Mouse (Mus musculus): Measurements from ENCODE around the gene Edc4. TPM values are rescaled to one million over a fixed set of nuclear protein-coding genes. Genes with fewer than 3 reads are reported as not detected.

Edc4 gene
- 2.0 TPM for polyA plus RNA-seq (2014; fragmentation: Illumina TruSeq; extraction: RNeasy Lipid Tissue Mini Kit (QIAGEN cat#74804); ENCODE audit: low read depth, low replicate concordance)

GRCm38 (mm10) chr8:105880754-105881520 is at the start of gene Edc4:
Edc4 (plus strand) TSS chr8:105880881.

GRCm38 (mm10) chr8:105853178-105853577 is 27.5 kb upstream of the Edc4 start, which contains the start of gene Cenpt:
Cenpt (minus strand) TSS chr8:105853278.

GRCm38 (mm10) chr8:105854715-105855216 is 25.9 kb upstream of the Edc4 start, which contains the start of gene Thap11:
Thap11 (plus strand) TSS chr8:105855132.

GRCm38 (mm10) chr8:105860143-105860981 is 20.3 kb upstream of the Edc4 start, which contains the start of gene Nutf2:
Nutf2 (plus strand) TSS chr8:105860580.

GRCm38 (mm10) chr8:105893339-105893738 is 12.7 kb downstream of the Edc4 start, which contains the start of gene Nrn1l:
Nrn1l (plus strand) TSS chr8:105893567.

GRCm38 (mm10) chr8:105900180-105900940 is 19.7 kb downstream of the Edc4 start, which contains the start of gene Pskh1:
Pskh1 (plus strand) TSS chr8:105900441.

GRCm38 (mm10) chr8:105933762-105934161 is 53.1 kb downstream of the Edc4 start, which contains the start of gene Ctrl:
Ctrl (minus strand) TSS chr8:105933862.

GRCm38 (mm10) chr8:105938306-105938669 is 57.6 kb downstream of the Edc4 start, which contains the start of gene Psmb10:
Psmb10 (minus strand) TSS chr8:105938444.

GRCm38 (mm10) chr8:105943321-105943739 is 62.6 kb downstream of the Edc4 start, which contains the start of gene Lcat:
Lcat (minus strand) TSS chr8:105943382.

Other genes starting within 250 kb of the Edc4 start
- gene Ctcf, start 244.3 kb upstream of the Edc4 start, polyA plus RNA-seq (2014; fragmentation: Illumina TruSeq; extraction: RNeasy Lipid Tissue Mini Kit (QIAGEN cat#74804); ENCODE audit: low read depth, low replicate concordance), result 70.9 TPM
- not detected for gene Agrp, start 243.5 kb upstream of the Edc4 start, polyA plus RNA-seq (2014; fragmentation: Illumina TruSeq; extraction: RNeasy Lipid Tissue Mini Kit (QIAGEN cat#74804); ENCODE audit: low read depth, low replicate concordance)
- gene Carmil2, start 194.6 kb upstream of the Edc4 start, polyA plus RNA-seq (2014; fragmentation: Illumina TruSeq; extraction: RNeasy Lipid Tissue Mini Kit (QIAGEN cat#74804); ENCODE audit: low read depth, low replicate concordance), result not detected
- gene Acd, start 179.8 kb upstream of the Edc4 start, polyA plus RNA-seq (2014; fragmentation: Illumina TruSeq; extraction: RNeasy Lipid Tissue Mini Kit (QIAGEN cat#74804); ENCODE audit: low read depth, low replicate concordance), result 1.1 TPM
- not detected for gene Pard6a, start 179.7 kb upstream of the Edc4 start, polyA plus RNA-seq (2014; fragmentation: Illumina TruSeq; extraction: RNeasy Lipid Tissue Mini Kit (QIAGEN cat#74804); ENCODE audit: low read depth, low replicate concordance)
- not detected for gene 4933405L10Rik, start 173.2 kb upstream of the Edc4 start, polyA plus RNA-seq (2014; fragmentation: Illumina TruSeq; extraction: RNeasy Lipid Tissue Mini Kit (QIAGEN cat#74804); ENCODE audit: low read depth, low replicate concordance)
- gene Enkd1, start 172.7 kb upstream of the Edc4 start, polyA plus RNA-seq (2014; fragmentation: Illumina TruSeq; extraction: RNeasy Lipid Tissue Mini Kit (QIAGEN cat#74804); ENCODE audit: low read depth, low replicate concordance), result not detected
- gene Gfod2, start 122.2 kb upstream of the Edc4 start, polyA plus RNA-seq (2014; fragmentation: Illumina TruSeq; extraction: RNeasy Lipid Tissue Mini Kit (QIAGEN cat#74804); ENCODE audit: low read depth, low replicate concordance), result 0.20 TPM
- 4.1 TPM for gene Ranbp10, start 53.5 kb upstream of the Edc4 start, polyA plus RNA-seq (2014; fragmentation: Illumina TruSeq; extraction: RNeasy Lipid Tissue Mini Kit (QIAGEN cat#74804); ENCODE audit: low read depth, low replicate concordance)
- gene Tsnaxip1, start 53.1 kb upstream of the Edc4 start, polyA plus RNA-seq (2014; fragmentation: Illumina TruSeq; extraction: RNeasy Lipid Tissue Mini Kit (QIAGEN cat#74804); ENCODE audit: low read depth, low replicate concordance), result not detected
- 0.69 TPM for gene Cenpt, start 27.6 kb upstream of the Edc4 start, polyA plus RNA-seq (2014; fragmentation: Illumina TruSeq; extraction: RNeasy Lipid Tissue Mini Kit (QIAGEN cat#74804); ENCODE audit: low read depth, low replicate concordance)
- 11.1 TPM for gene Thap11, start 25.7 kb upstream of the Edc4 start, polyA plus RNA-seq (2014; fragmentation: Illumina TruSeq; extraction: RNeasy Lipid Tissue Mini Kit (QIAGEN cat#74804); ENCODE audit: low read depth, low replicate concordance)
- 55.0 TPM for gene Nutf2, start 20.3 kb upstream of the Edc4 start, polyA plus RNA-seq (2014; fragmentation: Illumina TruSeq; extraction: RNeasy Lipid Tissue Mini Kit (QIAGEN cat#74804); ENCODE audit: low read depth, low replicate concordance)
- gene Nrn1l, start 12.7 kb downstream of the Edc4 start, polyA plus RNA-seq (2014; fragmentation: Illumina TruSeq; extraction: RNeasy Lipid Tissue Mini Kit (QIAGEN cat#74804); ENCODE audit: low read depth, low replicate concordance), result not detected
- 3.1 TPM for gene Pskh1, start 19.6 kb downstream of the Edc4 start, polyA plus RNA-seq (2014; fragmentation: Illumina TruSeq; extraction: RNeasy Lipid Tissue Mini Kit (QIAGEN cat#74804); ENCODE audit: low read depth, low replicate concordance)
- gene Ctrl, start 53.0 kb downstream of the Edc4 start, polyA plus RNA-seq (2014; fragmentation: Illumina TruSeq; extraction: RNeasy Lipid Tissue Mini Kit (QIAGEN cat#74804); ENCODE audit: low read depth, low replicate concordance), result not detected
- not detected for gene Psmb10, start 57.6 kb downstream of the Edc4 start, polyA plus RNA-seq (2014; fragmentation: Illumina TruSeq; extraction: RNeasy Lipid Tissue Mini Kit (QIAGEN cat#74804); ENCODE audit: low read depth, low replicate concordance)
- gene Lcat, start 62.5 kb downstream of the Edc4 start, polyA plus RNA-seq (2014; fragmentation: Illumina TruSeq; extraction: RNeasy Lipid Tissue Mini Kit (QIAGEN cat#74804); ENCODE audit: low read depth, low replicate concordance), result not detected
- gene Slc12a4, start 85.2 kb downstream of the Edc4 start, polyA plus RNA-seq (2014; fragmentation: Illumina TruSeq; extraction: RNeasy Lipid Tissue Mini Kit (QIAGEN cat#74804); ENCODE audit: low read depth, low replicate concordance), result 1.4 TPM
- not detected for gene Dpep3, start 98.5 kb downstream of the Edc4 start, polyA plus RNA-seq (2014; fragmentation: Illumina TruSeq; extraction: RNeasy Lipid Tissue Mini Kit (QIAGEN cat#74804); ENCODE audit: low read depth, low replicate concordance)
- gene Dus2, start 110.5 kb downstream of the Edc4 start, polyA plus RNA-seq (2014; fragmentation: Illumina TruSeq; extraction: RNeasy Lipid Tissue Mini Kit (QIAGEN cat#74804); ENCODE audit: low read depth, low replicate concordance), result 2.1 TPM
- not detected for gene Dpep2nb, start 125.1 kb downstream of the Edc4 start, polyA plus RNA-seq (2014; fragmentation: Illumina TruSeq; extraction: RNeasy Lipid Tissue Mini Kit (QIAGEN cat#74804); ENCODE audit: low read depth, low replicate concordance)
- 2.9 TPM for gene Ddx28, start 131.0 kb downstream of the Edc4 start, polyA plus RNA-seq (2014; fragmentation: Illumina TruSeq; extraction: RNeasy Lipid Tissue Mini Kit (QIAGEN cat#74804); ENCODE audit: low read depth, low replicate concordance)
- gene Nfatc3, start 178.0 kb downstream of the Edc4 start, polyA plus RNA-seq (2014; fragmentation: Illumina TruSeq; extraction: RNeasy Lipid Tissue Mini Kit (QIAGEN cat#74804); ENCODE audit: low read depth, low replicate concordance), result 48.4 TPM